Mouse (Mus musculus) ES-E14 (cell line): ENCODE data around the gene Lnx1. TPM values are rescaled to one million over a fixed set of nuclear protein-coding genes. Genes with fewer than 3 reads are reported as not detected.

Source experiments
- DNase-seq: peaks from one replicate; pipeline ENCODE4 v3.0.0-alpha.2; 2013; ENCODE audit warnings: low read depth, low spot score
- H3K27ac ChIP-seq: 2 replicates; pipeline ENCODE4 v1.5.1; 2012; ENCODE audit warnings: low read depth, mild to moderate bottlenecking, low read length, moderate library complexity, mixed read lengths; ENCODE audit not compliant: poor library complexity, insufficient read depth, severe bottlenecking
- H3K36me3 ChIP-seq: 2 replicates; pipeline ENCODE4 v1.6.1; 2012; ENCODE audit warnings: mild to moderate bottlenecking, low read length, moderate library complexity, mixed read lengths; ENCODE audit not compliant: control insufficient read depth, poor library complexity, insufficient read depth, severe bottlenecking
- H3K4me1 ChIP-seq, 2 experiments: fragments of 150-350 bp in 1 of 2; sonication (generic) in 1 of 2; 2 replicates each; pipeline ENCODE4 v1.6.1; 2012; ENCODE audit warnings: low read length in 2 of 2, mild to moderate bottlenecking in 1 of 2, mixed read lengths in 1 of 2; ENCODE audit not compliant: control insufficient read depth in 2 of 2, insufficient read depth in 2 of 2, poor library complexity in 1 of 2
- H3K4me3 ChIP-seq, 2 experiments: fragments of 150-350 bp in 1 of 2; sonication (generic) in 1 of 2; 2 replicates each; pipeline ENCODE4 v1.5.1; 2012; ENCODE audit warnings: low read length in 2 of 2, low read depth in 1 of 2, mild to moderate bottlenecking in 1 of 2, mixed read lengths in 1 of 2; ENCODE audit not compliant: insufficient read depth in 1 of 2, poor library complexity in 1 of 2, severe bottlenecking in 1 of 2
- H3K9ac ChIP-seq: 2 replicates; pipeline ENCODE4 v1.6.1; 2012; ENCODE audit warnings: low read depth, mild to moderate bottlenecking, low read length, mixed read lengths; ENCODE audit not compliant: poor library complexity, insufficient read depth, severe bottlenecking
- H3K9me3 ChIP-seq: fragments of 150-350 bp; sonication (generic); 2 replicates; pipeline ENCODE4 v1.6.1; 2012; ENCODE audit warnings: low read depth, mild to moderate bottlenecking, low read length; ENCODE audit not compliant: control insufficient read depth, insufficient read depth
- CHD2 ChIP-seq: IDR thresholded peaks from 2 replicates; pipeline ENCODE4 v1.6.1; 2014; ENCODE audit warnings: mild to moderate bottlenecking, low read depth, low read length, inconsistent platforms
- HCFC1 ChIP-seq: IDR thresholded peaks from 2 replicates; pipeline ENCODE4 v1.6.1; 2012; ENCODE audit warnings: low read length, inconsistent platforms, borderline replicate concordance; ENCODE audit not compliant: insufficient read depth
- MAFK ChIP-seq: IDR thresholded peaks from 2 replicates; pipeline ENCODE4 v1.6.1; 2014; ENCODE audit warnings: mild to moderate bottlenecking, low read depth, low read length, inconsistent platforms; ENCODE audit not compliant: insufficient read depth
- ZC3H11A ChIP-seq: IDR thresholded peaks from 2 replicates; pipeline ENCODE4 v1.6.1; 2012; ENCODE audit warnings: low read depth, mild to moderate bottlenecking, inconsistent platforms, low read length, borderline replicate concordance
- ZNF384 ChIP-seq: IDR thresholded peaks from 2 replicates; pipeline ENCODE4 v1.6.1; 2012; ENCODE audit warnings: low read depth, low read length, inconsistent platforms
- in situ Hi-C, 2 experiments: fragments of 600-800 bp; cut with MboI; formaldehyde crosslinking; loops; one replicate each; pipeline ENCODE4 v1.15.1; 2025; ENCODE audit warnings: low sequenced_read_pairs in 2 of 2, inconsistent platforms in 1 of 2; ENCODE audit not compliant: unreplicated experiment in 2 of 2
- total RNA-seq: library from RNA; depleted of rRNA; stranded (reverse); fragments of 300-350 nt; gene quantifications from 2 replicates; pipeline ENCODE4 v1.2.3, GENCODE M21; 2012

The Lnx1 gene
- total RNA-seq, 1 experiment: 0.71 TPM

DNA sequence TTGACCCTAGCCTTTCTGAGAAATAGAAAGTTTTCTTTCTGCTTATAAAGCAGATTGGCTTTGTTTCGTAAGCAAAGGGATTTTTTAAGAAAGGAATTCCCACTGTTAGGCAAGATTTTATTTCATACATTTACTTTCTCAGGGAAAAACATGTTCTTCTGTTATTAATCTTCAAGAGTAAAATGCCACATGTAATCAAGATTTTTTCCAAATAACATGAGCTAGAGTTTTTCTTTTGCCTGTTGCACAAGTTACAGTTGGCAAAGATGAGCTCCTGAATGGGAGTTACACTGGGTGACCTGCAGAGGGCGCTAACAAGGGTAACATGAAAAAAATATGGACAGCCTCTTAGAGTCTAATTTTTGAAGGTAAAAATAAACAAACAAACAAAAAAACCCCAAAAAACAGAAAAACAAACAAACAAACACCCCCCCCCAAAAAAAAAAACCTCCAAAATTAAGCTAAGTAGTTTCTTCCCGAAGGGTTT lies 84.1 kb downstream of the Lnx1 start:
- DNase-seq: no peak
- in situ Hi-C loops: loop anchor here in 1 of 2 experiments (25.0 kb wide), 1 partner anchor 544 kb away; the partner anchor contains the start of gene Pdgfra
- H3K4me1 ChIP-seq: no peaks in the 10 kb centered on the region

GRCm38 (mm10) chr5:74617816-74618572 lies 84.7 kb downstream of the Lnx1 start:
- Histone ChIP-seq H3K4me3 (no peak overlapping the region), H3K9me3 (no peaks in the 10 kb centered on the region), H3K27ac (no peak overlapping the region), H3K36me3 (no peaks in the 10 kb centered on the region), H3K4me1 (no peaks in the 10 kb centered on the region), H3K9ac (no peak overlapping the region)
- TF ChIP-seq MAFK: no peak
- TF ChIP-seq ZNF384: no peak
- TF ChIP-seq CHD2: no peak
- TF ChIP-seq HCFC1: no peak
- TF ChIP-seq ZC3H11A: no peak
- in situ Hi-C loops: loop anchor here in 1 of 2 experiments (25.0 kb wide), 1 partner anchor 544 kb away; the partner anchor contains the start of gene Pdgfra
- DNase-seq: no peak

More for the DNA sequence above, 84.1 kb downstream of the Lnx1 start:
- Histone ChIP-seq H3K27ac (no peak overlapping the region), H3K9ac (no peak overlapping the region), H3K9me3 (no peaks in the 10 kb centered on the region), H3K4me3 (no peak overlapping the region), H3K36me3 (no peaks in the 10 kb centered on the region)
- no peak for TF ChIP-seq MAFK
- no peak for TF ChIP-seq ZC3H11A
- TF ChIP-seq ZNF384: no peak
- no peak for TF ChIP-seq CHD2
- TF ChIP-seq HCFC1: no peak

DNA sequence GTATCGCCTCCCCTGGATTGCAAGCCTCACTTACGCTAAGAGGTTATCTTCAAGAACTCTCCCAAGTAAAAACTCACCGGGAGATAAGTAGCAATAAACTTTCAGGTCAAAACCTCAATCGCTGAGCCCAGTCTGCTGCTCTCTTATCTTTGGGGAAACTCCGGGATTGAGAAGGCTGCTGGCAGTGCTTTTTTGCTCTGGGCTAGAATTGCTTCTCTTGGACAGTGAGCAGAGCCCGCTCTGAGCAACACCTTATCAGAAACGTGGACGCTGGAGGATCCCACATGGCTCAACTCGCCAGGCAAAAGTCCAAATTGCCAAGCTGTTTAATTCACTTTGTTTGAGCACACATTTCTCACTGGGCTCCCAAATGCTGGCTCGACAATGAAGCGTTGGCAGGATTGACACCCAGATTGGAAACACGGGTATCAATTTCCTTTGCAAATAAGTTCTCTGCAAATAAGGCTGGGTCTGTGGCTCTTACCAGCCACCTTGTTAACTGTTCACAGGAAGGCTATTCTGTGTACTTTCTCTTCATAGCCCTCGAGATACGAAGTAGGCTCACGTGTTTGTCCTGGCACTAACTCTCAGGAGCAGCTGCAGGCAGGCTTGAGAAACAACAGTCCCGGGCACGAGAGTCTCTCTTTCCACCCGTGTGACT lies 89.1 kb downstream of the Lnx1 start:
- H3K36me3 ChIP-seq: no peaks in the 10 kb centered on the region
- no peak for DNase-seq
- no peaks in the 10 kb centered on the region for H3K4me1 ChIP-seq
- in situ Hi-C loops: loop anchor here in 1 of 2 experiments (25.0 kb wide), 1 partner anchor 549 kb away; the partner anchor contains the start of gene Pdgfra
- TF ChIP-seq HCFC1 (no peak), ZNF384 (no peak), MAFK (no peak), CHD2 (no peak), ZC3H11A (no peak)
- no peak overlapping the region for H3K27ac ChIP-seq
- H3K9ac ChIP-seq: no peak overlapping the region
- H3K9me3 ChIP-seq: no peaks in the 10 kb centered on the region
- no peak overlapping the region for H3K4me3 ChIP-seq

DNA sequence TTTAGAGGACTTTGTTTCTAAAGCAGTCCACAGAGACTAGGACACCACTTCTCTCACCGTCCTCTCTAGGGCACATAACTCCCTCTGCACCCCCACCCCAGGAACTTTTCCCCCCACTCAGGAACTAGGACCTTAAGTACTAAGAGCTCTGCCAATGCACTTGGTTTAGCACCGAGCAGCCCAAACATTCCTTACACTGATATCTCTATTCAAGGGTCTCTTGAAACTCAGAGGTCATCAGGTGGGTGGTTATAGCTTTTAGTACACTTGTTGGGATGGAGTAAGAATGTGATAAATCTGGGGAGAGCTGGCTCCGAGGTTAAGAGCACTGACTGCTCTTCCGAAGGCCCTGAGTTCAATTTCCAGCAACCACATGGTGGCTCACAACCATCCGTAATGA lies 90.0 kb downstream of the Lnx1 start:
- in situ Hi-C loops: loop anchor here in 1 of 2 experiments (25.0 kb wide), 1 partner anchor 550 kb away; the partner anchor contains the start of gene Pdgfra
- no peak overlapping the region for H3K4me3 ChIP-seq
- DNase-seq: no peak

More for the DNA sequence above, 90.0 kb downstream of the Lnx1 start:
- no peaks in the 10 kb centered on the region for H3K9me3 ChIP-seq
- H3K36me3 ChIP-seq: no peaks in the 10 kb centered on the region
- no peak overlapping the region for H3K9ac ChIP-seq
- TF ChIP-seq ZC3H11A: no peak
- TF ChIP-seq HCFC1: no peak
- TF ChIP-seq CHD2: no peak
- TF ChIP-seq ZNF384: no peak
- no peak for TF ChIP-seq MAFK
- H3K27ac ChIP-seq: no peak overlapping the region
- H3K4me1 ChIP-seq: no peaks in the 10 kb centered on the region
